Mouse (Mus musculus) E14TG2a.4 (cell line): ENCODE data around the gene Hdgf.

Experiments
- CTCF ChIP-seq: conservative IDR thresholded peaks from 2 replicates; pipeline ENCODE4 v1.5.1; 2014; ENCODE audit warnings: low read length
- NANOG ChIP-seq: IDR thresholded peaks from 2 replicates; pipeline ENCODE4 v1.6.1; 2014; ENCODE audit warnings: borderline replicate concordance, low read length, mixed read lengths
- POU5F1 ChIP-seq: IDR thresholded peaks from 2 replicates; pipeline ENCODE4 v1.6.1; 2014; ENCODE audit warnings: low read length, borderline replicate concordance

DNA sequence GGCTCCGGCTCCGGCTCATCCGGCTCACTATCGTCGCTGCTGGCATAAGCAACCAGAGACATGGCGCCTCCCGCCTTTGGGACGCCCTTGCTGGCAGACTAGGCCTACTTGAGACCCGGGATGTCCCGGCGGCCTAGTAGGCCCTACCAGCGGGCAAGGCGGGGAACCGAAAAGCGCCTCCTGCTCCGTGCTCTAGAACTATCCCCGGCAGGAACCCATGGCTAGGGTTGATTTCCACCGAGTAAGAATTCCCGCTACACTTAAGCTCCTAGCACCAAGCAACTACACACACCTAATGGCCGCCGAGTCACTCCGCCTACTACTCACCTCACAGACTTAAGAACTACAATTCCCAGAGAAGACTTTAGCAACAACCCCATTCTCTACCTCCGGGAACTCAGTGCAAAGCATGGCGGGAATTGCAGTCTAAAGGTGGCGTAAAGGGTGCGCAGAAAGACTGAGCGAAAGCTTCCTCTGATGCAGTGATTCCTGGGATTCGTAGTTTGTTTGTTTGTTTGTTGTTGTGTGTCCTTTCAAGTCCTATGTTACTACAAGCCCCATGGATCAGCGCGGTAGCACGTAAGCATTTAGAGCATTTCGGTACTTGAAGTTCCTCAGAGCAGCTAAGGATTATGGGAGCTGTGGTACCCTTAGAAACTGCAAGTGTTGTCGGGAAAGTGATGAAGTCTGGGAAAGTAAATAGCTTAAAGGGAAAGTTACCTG lies 20.7 kb upstream of the Hdgf start, which contains the start of gene Prcc:
- no peak for TF ChIP-seq CTCF
- TF ChIP-seq POU5F1: no peak
- no peak for TF ChIP-seq NANOG
